Mouse (Mus musculus) CD4-positive, CD25-positive, alpha-beta regulatory T cell (primary cell): ENCODE measurements around the gene Defb48. TPM values are rescaled to one million over a fixed set of nuclear protein-coding genes. Genes with fewer than 3 reads are reported as not detected.

Experiments
- polyA plus RNA-seq: library from polyadenylated mRNA; unstranded; fragments of 100-300 nt; shearing (Covaris generic); gene quantifications from one replicate; pipeline ENCODE4 v1.2.1, GENCODE M21; 2017

Gene Defb48
- polyA plus RNA-seq: not detected

GRCm38 (mm10) chr14:62984410-62984809 is at the start of gene Defb48:
Gene Defb48 (minus strand): TSS chr14:62984510.

DNA sequence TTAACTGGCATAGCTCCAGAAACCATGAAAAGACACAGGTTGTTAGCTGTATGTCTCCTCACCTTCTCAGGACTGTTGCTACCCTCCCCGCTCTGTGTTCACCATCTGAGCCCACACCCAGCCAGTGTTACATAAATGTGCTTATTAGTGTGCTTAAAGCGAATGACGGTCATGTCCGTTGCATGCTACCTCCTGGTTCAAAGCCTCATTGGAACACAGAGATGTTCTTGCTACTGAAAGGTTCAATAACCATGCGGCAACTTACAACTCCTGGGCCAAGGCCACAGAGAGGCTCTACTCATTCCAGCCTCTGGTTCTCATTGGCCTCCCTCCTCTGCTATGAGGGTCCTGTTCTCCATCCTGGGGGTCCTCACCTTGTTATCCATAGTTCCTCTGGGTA is 27.2 kb upstream of the Defb48 start, which contains the start of gene Defb43:
TSS of gene Defb43 (plus strand) at position 301 of the 400 bp plus-strand sequence.

DNA sequence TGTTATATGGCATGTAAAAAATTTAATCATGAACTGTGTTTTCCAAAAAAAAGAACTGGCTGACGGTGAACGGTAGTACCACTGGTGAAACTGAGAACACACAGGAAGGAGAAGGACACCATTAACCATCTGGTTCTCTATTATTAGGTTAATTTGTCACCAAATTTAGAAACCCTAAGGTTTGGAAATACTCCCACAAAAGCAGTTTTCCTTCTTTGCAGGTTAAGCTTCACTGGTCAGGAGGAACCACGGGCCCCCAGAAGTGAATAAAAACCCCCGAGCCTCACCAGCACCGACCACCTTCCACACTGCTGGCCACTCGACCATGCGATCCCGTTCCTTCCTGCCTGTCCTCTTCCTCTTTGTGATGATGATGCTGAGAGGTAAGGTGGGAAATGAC is 13.5 kb upstream of the Defb48 start, which contains the start of gene Defb47:
TSS of gene Defb47 (plus strand) at position 301 of the 400 bp plus-strand sequence.

Other genes with a start within 250 kb of the Defb48 start
- 69.2 TPM for gene Ints6, start 223.3 kb downstream of the Defb48 start, polyA plus RNA-seq
- gene Wdfy2, start 146.8 kb downstream of the Defb48 start, polyA plus RNA-seq: 7.4 TPM
- gene Defb47, start 13.6 kb upstream of the Defb48 start, polyA plus RNA-seq: not detected
- gene Defb43, start 27.3 kb upstream of the Defb48 start, polyA plus RNA-seq: not detected
- gene Defb42, start 62.5 kb upstream of the Defb48 start, polyA plus RNA-seq: not detected
- not detected for gene Defb30, start 65.5 kb upstream of the Defb48 start, polyA plus RNA-seq